Mouse (Mus musculus) MEL (cell line): Measurements from ENCODE around the gene Speer4d. TPM values are rescaled to one million over a fixed set of nuclear protein-coding genes. Genes with fewer than 3 reads are reported as not detected.
"Not testable (repeated sequence)": the region's sequence is repeated elsewhere in the genome, so short reads cannot be mapped to it uniquely, and the experiment has no call there.

Experiments
- DNase-seq: peaks from one replicate; pipeline ENCODE4 v3.0.0; 2011; ENCODE audit warnings: low read depth, low spot score
- H3K27ac ChIP-seq: 2 replicates; pipeline ENCODE4 v1.5.1; 2012; ENCODE audit warnings: low read depth, mild to moderate bottlenecking, control low read depth, low read length, moderate library complexity; ENCODE audit not compliant: control insufficient read depth
- H3K27me3 ChIP-seq, 2 experiments: fragments of 150-350 bp in 1 of 2; sonication (generic) in 1 of 2; 2 replicates each; pipeline ENCODE4 v1.6.1; 2012; ENCODE audit warnings: low read length in 2 of 2, mild to moderate bottlenecking in 2 of 2, improper control_type of control experiment in 1 of 2, moderate library complexity in 1 of 2; ENCODE audit not compliant: insufficient read depth in 2 of 2, control insufficient read depth in 1 of 2
- H3K36me3 ChIP-seq, 2 experiments: 2 replicates each; pipeline ENCODE4 v1.6.1; 2012 to 2014; ENCODE audit warnings: low read length in 2 of 2, improper control_type of control experiment in 1 of 2, inconsistent platforms in 1 of 2, mild to moderate bottlenecking in 1 of 2; ENCODE audit not compliant: insufficient read depth in 2 of 2, control insufficient read depth in 1 of 2
- H3K4me1 ChIP-seq, 2 experiments: fragments of 150-350 bp in 1 of 2; sonication (generic) in 1 of 2; 2 replicates each; pipeline ENCODE4 v1.6.1; 2012; ENCODE audit warnings: low read length in 2 of 2, improper control_type of control experiment in 1 of 2, mild to moderate bottlenecking in 1 of 2; ENCODE audit not compliant: insufficient read depth in 2 of 2, control insufficient read depth in 1 of 2
- H3K4me3 ChIP-seq, 2 experiments: fragments of 150-350 bp in 1 of 2; sonication (generic) in 1 of 2; 2 replicates each; pipeline ENCODE4 v1.5.1; 2012; ENCODE audit warnings: low read depth in 2 of 2, low read length in 2 of 2, mild to moderate bottlenecking in 2 of 2, moderate library complexity in 2 of 2, control low read depth in 1 of 2, improper control_type of control experiment in 1 of 2; ENCODE audit not compliant: control insufficient read depth in 1 of 2, insufficient read depth in 1 of 2
- H3K79me2 ChIP-seq: 2 replicates; pipeline ENCODE4 v1.6.1; 2012; ENCODE audit warnings: mild to moderate bottlenecking, low read length, moderate library complexity; ENCODE audit not compliant: control insufficient read depth, poor library complexity, insufficient read depth
- H3K9ac ChIP-seq: 2 replicates; pipeline ENCODE4 v1.6.1; 2012; ENCODE audit warnings: low read depth, mild to moderate bottlenecking, control low read depth, low read length, moderate library complexity; ENCODE audit not compliant: control insufficient read depth, poor library complexity, severe bottlenecking
- H3K9me3 ChIP-seq: fragments of 150-350 bp; sonication (generic); replicated peaks from 2 replicates; pipeline ENCODE4 v1.6.1; 2012; ENCODE audit warnings: mild to moderate bottlenecking, low read length, improper control_type of control experiment, moderate library complexity; ENCODE audit not compliant: insufficient read depth
- CTCF ChIP-seq, 3 experiments: IDR thresholded peaks in 2 of 3; conservative IDR thresholded peaks in 1 of 3; 2 replicates each; pipeline ENCODE4 v1.5.1; 2011 to 2012; ENCODE audit warnings: low read length in 3 of 3, low read depth in 2 of 3, mild to moderate bottlenecking in 2 of 3, improper control_type of control experiment in 1 of 3, inconsistent platforms in 1 of 3, mixed read lengths in 1 of 3, moderate library complexity in 1 of 3; ENCODE audit not compliant: control insufficient read depth in 1 of 3, insufficient read depth in 1 of 3, poor library complexity in 1 of 3, severe bottlenecking in 1 of 3
- RAD21 ChIP-seq: IDR thresholded peaks from 2 replicates; pipeline ENCODE4 v1.6.1; 2011; ENCODE audit warnings: mild to moderate bottlenecking, low read depth, low read length, improper control_type of control experiment
- SMC3 ChIP-seq: IDR thresholded peaks from 2 replicates; pipeline ENCODE4 v1.6.1; 2011; ENCODE audit warnings: low read depth, low read length, improper control_type of control experiment
- polyA plus RNA-seq, 2 experiments: library from polyadenylated mRNA; stranded (reverse) in 1 of 2; unstranded in 1 of 2; fragments of >175 nt in 1 of 2; fragments of >200 nt in 1 of 2; gene quantifications; 2 replicates each; pipeline versions ENCODE4 v1.2.1 to v1.2.4; 2012; ENCODE audit warnings: low replicate concordance in 2 of 2, low read depth in 1 of 2; ENCODE audit not compliant: insufficient read length in 2 of 2, insufficient read depth in 1 of 2, missing spikeins in 1 of 2
- total RNA-seq: library from RNA; depleted of rRNA; stranded (reverse); fragments of 300-350 nt; gene quantifications from 2 replicates; pipeline ENCODE4 v1.2.3, GENCODE M21; 2012

Gene Speer4d
- total and polyA plus RNA-seq, 3 experiments, result not detected

DNA sequence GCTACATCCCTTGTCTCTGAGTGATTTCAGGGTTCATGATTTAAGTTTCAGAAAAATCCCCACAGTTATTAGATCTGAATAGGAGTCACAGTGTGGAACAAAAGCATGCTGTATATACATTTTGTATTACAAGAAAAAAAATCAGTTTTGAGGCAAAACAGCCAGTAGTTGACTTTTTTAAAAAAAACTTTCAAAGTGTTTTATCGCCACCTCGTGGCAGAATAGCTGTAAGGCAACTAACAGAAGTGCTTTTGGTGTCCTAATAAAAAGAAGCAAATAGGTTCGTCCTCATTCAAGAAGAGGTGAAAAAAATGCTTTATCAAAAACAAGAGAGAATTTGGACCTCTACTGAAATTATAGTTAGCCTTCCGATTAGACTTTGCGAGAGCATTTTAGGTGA lies 11.2 kb downstream of the Speer4d start:
- not testable (repeated sequence) for H3K4me3 ChIP-seq, H3K79me2 ChIP-seq, H3K4me1 ChIP-seq, H3K27ac ChIP-seq, H3K27me3 ChIP-seq, H3K9me3 ChIP-seq, H3K9ac ChIP-seq, H3K36me3 ChIP-seq
- peak; percentile 16 for DNase-seq
- peak; percentile 7 for TF ChIP-seq RAD21
- TF ChIP-seq CTCF (IDR thresholded peaks at IDR 0.05 in 2 of 3, conservative IDR thresholded peaks at IDR 0.05 in 1 of 3; ENCODE audit: control insufficient read depth in 1 of 3, insufficient read depth in 1 of 3, low read depth in 2 of 3, low read length in 3 of 3, poor library complexity in 1 of 3, severe bottlenecking in 1 of 3), result peak in 1 of 3 experiments; percentile 21; a peak in 1 of 6 replicates

DNA sequence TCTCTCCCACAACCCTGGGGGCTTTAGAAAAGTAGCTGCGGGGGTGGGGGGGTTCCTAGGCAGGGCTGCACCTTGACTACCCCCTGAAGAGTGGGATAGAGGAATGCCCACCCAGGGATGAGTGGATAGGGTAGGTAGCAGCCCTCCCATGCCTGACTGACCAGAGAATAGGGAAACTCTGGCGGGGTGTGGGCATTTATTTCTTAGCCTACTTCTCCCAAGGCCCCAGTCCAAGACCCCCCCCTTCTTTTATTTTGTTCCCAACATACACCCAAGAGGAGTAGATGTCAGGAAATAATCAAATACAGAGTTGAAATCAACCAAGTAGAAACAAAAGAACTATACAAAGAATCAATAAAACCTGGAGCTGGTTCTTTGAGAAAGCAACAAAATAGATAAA lies 18.8 kb downstream of the Speer4d start:
- H3K36me3 ChIP-seq, H3K9me3 ChIP-seq, H3K4me3 ChIP-seq, H3K27me3 ChIP-seq, DNase-seq, H3K4me1 ChIP-seq, H3K79me2 ChIP-seq, H3K27ac ChIP-seq, H3K9ac ChIP-seq: not testable (repeated sequence)

DNA sequence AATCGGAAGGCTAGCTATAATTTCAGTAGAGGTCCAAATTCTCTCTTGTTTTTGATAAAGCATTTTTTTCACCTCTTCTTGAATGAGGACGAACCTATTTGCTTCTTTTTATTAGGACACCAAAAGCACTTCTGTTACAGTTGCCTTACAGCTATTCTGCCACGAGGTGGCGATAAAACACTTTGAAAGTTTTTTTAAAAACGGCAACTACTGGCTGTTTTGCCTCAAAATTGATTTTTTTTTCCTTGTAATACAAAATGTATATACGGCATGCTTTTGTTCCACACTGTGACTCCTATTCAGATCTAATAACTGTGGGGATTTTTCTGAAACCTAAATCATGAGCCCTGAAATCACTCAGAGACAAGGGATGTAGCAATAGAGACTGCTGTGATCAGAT lies 26.8 kb downstream of the Speer4d start:
- H3K9me3 ChIP-seq, H3K36me3 ChIP-seq, H3K79me2 ChIP-seq, H3K27me3 ChIP-seq, H3K4me3 ChIP-seq, H3K4me1 ChIP-seq, H3K27ac ChIP-seq, H3K9ac ChIP-seq: not testable (repeated sequence)
- TF ChIP-seq CTCF (IDR thresholded peaks at IDR 0.05 in 2 of 3, conservative IDR thresholded peaks at IDR 0.05 in 1 of 3; ENCODE audit: control insufficient read depth in 1 of 3, insufficient read depth in 1 of 3, low read depth in 2 of 3, low read length in 3 of 3, poor library complexity in 1 of 3, severe bottlenecking in 1 of 3), result peak in 1 of 3 experiments; percentile 28; a peak in 1 of 6 replicates
- peak; percentile 16 for TF ChIP-seq RAD21
- TF ChIP-seq SMC3, result 0 out of 2 replicates have a peak, but pooled peaks have one; percentile 10
- DNase-seq, result peak; percentile 17

DNA sequence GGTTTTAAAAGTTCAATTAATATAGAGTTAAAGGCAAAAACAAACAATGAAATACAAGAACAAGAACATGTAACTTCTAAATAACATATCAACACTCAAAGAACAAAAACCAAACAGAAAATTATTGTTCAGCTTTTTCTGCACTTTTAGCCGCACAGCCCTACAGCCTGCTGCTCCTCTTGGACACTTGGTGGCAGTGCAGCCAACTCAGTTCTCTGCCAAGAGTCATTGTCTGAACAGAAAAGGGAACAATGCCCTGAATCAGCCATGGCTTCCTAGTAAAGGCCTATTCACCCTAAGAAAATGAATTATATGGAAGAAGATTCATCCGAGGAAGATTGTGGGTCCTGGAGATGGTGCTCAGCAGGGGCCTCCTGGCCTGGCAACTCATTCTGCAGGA lies 33.5 kb downstream of the Speer4d start:
- not testable (repeated sequence) for H3K4me1 ChIP-seq, H3K9me3 ChIP-seq

GRCm38 (mm10) chr5:15656959-15657358 lies 38.1 kb downstream of the Speer4d start, which contains the start of gene 4930572O03Rik:
Gene 4930572O03Rik, minus strand, starts transcription at chr5:15657059.
- not testable (repeated sequence) for DNase-seq, H3K79me2 ChIP-seq, H3K27ac ChIP-seq, H3K4me1 ChIP-seq, H3K27me3 ChIP-seq, H3K9ac ChIP-seq, H3K36me3 ChIP-seq, H3K9me3 ChIP-seq, H3K4me3 ChIP-seq

More for the DNA sequence above, 33.5 kb downstream of the Speer4d start:
- not testable (repeated sequence) for DNase-seq, H3K27ac ChIP-seq, H3K9ac ChIP-seq, H3K36me3 ChIP-seq, H3K79me2 ChIP-seq, H3K27me3 ChIP-seq, H3K4me3 ChIP-seq

DNA sequence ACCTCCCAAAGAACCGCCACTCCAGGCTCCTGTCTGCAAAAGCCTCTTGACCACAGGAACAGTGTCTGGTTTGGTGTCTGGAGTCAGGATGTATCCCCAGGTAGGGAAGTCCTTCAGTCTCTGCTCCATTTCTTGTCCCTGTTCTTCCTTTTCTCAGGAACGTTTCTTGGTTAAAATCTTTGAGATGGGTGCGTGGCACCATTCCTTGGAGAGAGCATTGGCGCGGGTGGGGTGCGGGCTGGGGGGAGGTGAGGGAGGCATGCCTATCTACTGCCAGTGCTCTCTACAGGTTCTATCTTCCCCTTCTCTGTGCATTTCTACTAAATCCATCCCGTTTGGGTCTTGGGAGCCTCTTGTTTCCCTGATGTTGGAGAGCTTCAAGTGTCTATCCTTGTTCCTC lies 45.0 kb downstream of the Speer4d start:
- not testable (repeated sequence) for H3K27me3 ChIP-seq, DNase-seq, H3K79me2 ChIP-seq, H3K4me1 ChIP-seq, H3K4me3 ChIP-seq, H3K9ac ChIP-seq, H3K9me3 ChIP-seq, H3K36me3 ChIP-seq, H3K27ac ChIP-seq

DNA sequence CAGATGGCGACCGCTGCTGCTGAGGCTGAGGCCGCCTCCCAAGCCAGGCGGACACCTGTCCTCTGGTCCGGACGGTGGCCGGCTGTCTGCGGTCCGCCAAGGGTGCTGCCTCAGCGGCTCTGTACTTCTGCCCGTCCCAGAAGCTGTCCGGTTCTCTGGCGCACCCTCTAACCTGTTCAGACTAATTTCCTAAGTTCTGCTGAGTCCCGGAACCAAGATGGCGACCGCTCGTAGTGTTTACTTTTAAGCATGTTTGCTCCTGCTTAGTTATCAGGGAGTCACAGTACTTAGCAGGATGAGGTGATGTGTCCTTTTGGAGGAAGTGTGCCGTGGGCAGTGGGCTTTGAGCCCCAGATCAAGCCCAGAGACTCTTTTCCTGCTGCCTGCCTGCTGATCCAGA lies 51.9 kb downstream of the Speer4d start:
- H3K27ac ChIP-seq, H3K4me3 ChIP-seq, H3K9ac ChIP-seq, H3K36me3 ChIP-seq, H3K9me3 ChIP-seq, DNase-seq, H3K27me3 ChIP-seq, H3K79me2 ChIP-seq, H3K4me1 ChIP-seq: not testable (repeated sequence)
